8 mouse cellular contexts compared by ENCODE assay signal in the genomic region with DNA sequence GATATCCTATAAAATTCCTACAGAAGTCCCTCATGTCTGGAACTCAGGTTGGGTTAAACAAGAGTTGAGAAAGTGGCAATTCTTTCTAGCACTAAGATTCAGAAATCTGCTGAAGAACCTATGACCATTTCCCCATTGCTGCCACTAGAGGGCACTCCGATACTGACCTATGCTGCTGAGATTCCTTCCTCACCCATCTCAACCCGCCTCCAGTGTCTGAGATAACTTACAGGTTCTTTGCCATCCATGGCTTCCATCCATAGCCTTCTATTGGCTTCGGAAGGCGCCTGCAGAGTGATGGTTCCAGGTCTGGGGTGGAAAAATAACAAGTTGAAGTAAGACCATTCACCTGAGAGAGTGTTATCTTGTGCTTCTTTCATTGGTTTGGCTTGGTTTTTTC.
A peak's percentile ranks its signal among the peaks of the same experiment; 100 is the strongest.
DNase-seq lines count a peak whose midpoint lies in the region; ATAC-seq lines count a peak whose summit lies in the region.

No protein-coding gene starts in this region.

- ATAC-seq in megakaryocyte-erythroid progenitor cell, adult 5-6 weeks (replicated peaks; ENCODE audit: low FRiP score, low TSS enrichment, poor library complexity, severe bottlenecking), result peak; percentile 65; the same call in 1 of the 2 replicates

- peak; percentile 23 to 30 for DNase-seq in heart, adult 9 months (ENCODE audit: low spot score in 2 of 2)
- DNase-seq in heart, adult 11 months, result no peak
- peak; percentile 44 to 66 for DNase-seq in adrenal gland, postnatal 36 days
- peak; percentile 5 for DNase-seq in embryo, embryonic 9.5 days (ENCODE audit: extremely low spot score)
- peak; percentile 58 for DNase-seq in heart, postnatal 4 days
- DNase-seq in layer of hippocampus, postnatal 36 days, result peak; percentile 17 to 24
- DNase-seq in skeletal muscle tissue, adult 2 months (ENCODE audit: low read depth, low spot score), result peak; percentile 54
